14 mouse cellular contexts compared by ENCODE assay signal in genomic region chr5:124605041-124605622, GRCm38 (mm10).
"Had no signal": no experiment of that assay in that cellular context is flagged by ENCODE, and none has a peak within 500 bp of the region (broad histone marks: within the 10 kb centered on the region; RNA-seq: fewer than 3 reads in every experiment).

No protein-coding gene starts in this region.

- H3K27me3 ChIP-seq: midbrain, embryonic 15.5 days had no signal

- ATAC-seq: midbrain, embryonic 15.5 days had no signal

- H3K4me2 ChIP-seq: lung, embryonic 14.5 days; midbrain, embryonic 11.5 days; midbrain, embryonic 15.5 days had no signal

- H3K4me3 ChIP-seq: layer of hippocampus, adult 2 months; limb, embryonic 10.5 days; megakaryocyte, embryonic 14.5 days; midbrain, embryonic 15.5 days had no signal

- H3K36me3 ChIP-seq: midbrain, embryonic 15.5 days had no signal

- H3K4me1 ChIP-seq: limb, embryonic 10.5 days had no signal

- H3K9ac ChIP-seq: lung, embryonic 14.5 days; midbrain, embryonic 15.5 days had no signal

- H3K9me3 ChIP-seq: limb, embryonic 10.5 days; midbrain, embryonic 15.5 days had no signal

- H3K27ac ChIP-seq: layer of hippocampus, adult 2 months; limb, embryonic 10.5 days; macrophage; midbrain, embryonic 15.5 days had no signal

- DNase-seq: kidney, adult 11 months; kidney, adult 9 months; kidney, postnatal 10 days; kidney, postnatal 4 days; lung, embryonic 14.5 days; lung, postnatal 10 days; right cerebral cortex, postnatal 14 days; thymus, postnatal 36 days had no signal
